Mouse (Mus musculus) left cerebral cortex, adult 8-10 months (tissue): ENCODE data around the gene Lkaaear1. TPM values are rescaled to one million over a fixed set of nuclear protein-coding genes. Genes with fewer than 3 reads are reported as not detected.

ENCODE experiments used
- DNase-seq, 2 experiments: peaks; one replicate each; pipeline ENCODE4 v3.0.0; 2022; ENCODE audit warnings: low spot score in 2 of 2
- total RNA-seq, 4 experiments: library from RNA; stranded (reverse); gene quantifications; 2 replicates each; pipeline ENCODE4 v1.2.4; 2022

Gene Lkaaear1
- total RNA-seq = not detected

- DNase-seq = no peak
Measured at GRCm38 (mm10) chr2:181698241-181698640, at the start of gene Lkaaear1. Gene Lkaaear1, minus strand, starts transcription at chr2:181698442.

GRCm38 (mm10) chr2:181730051-181730450, 31.8 kb upstream of the Lkaaear1 start:
- no peak for DNase-seq

- DNase-seq = no peak
Measured at GRCm38 (mm10) chr2:181727659-181728262, 29.5 kb upstream of the Lkaaear1 start.

GRCm38 (mm10) chr2:181722213-181722612, 24.0 kb upstream of the Lkaaear1 start:
- no peak for DNase-seq

GRCm38 (mm10) chr2:181721200-181721599, 23.0 kb upstream of the Lkaaear1 start:
- no peak for DNase-seq

- DNase-seq = no peak
Measured at GRCm38 (mm10) chr2:181720061-181720460, 21.8 kb upstream of the Lkaaear1 start.

GRCm38 (mm10) chr2:181716991-181717390, 18.7 kb upstream of the Lkaaear1 start:
- DNase-seq = no peak

GRCm38 (mm10) chr2:181715382-181715781, 17.1 kb upstream of the Lkaaear1 start:
- peak in 1 of 2 experiments; percentile 26 for DNase-seq

GRCm38 (mm10) chr2:181714903-181715326, 16.7 kb upstream of the Lkaaear1 start, which contains the start of gene Oprl1:
Gene Oprl1, plus strand, starts transcription at chr2:181715016.
- peak; percentile 49 to 64 for DNase-seq

GRCm38 (mm10) chr2:181713749-181714148, 15.5 kb upstream of the Lkaaear1 start:
- DNase-seq = peak in 1 of 2 experiments; percentile 83

GRCm38 (mm10) chr2:181706668-181707067, 8.4 kb upstream of the Lkaaear1 start:
- no peak for DNase-seq

- DNase-seq = no peak
Measured at GRCm38 (mm10) chr2:181696801-181697420, 1.3 kb downstream of the Lkaaear1 start.

GRCm38 (mm10) chr2:181695776-181696175, 2.5 kb downstream of the Lkaaear1 start:
- no peak for DNase-seq

- no peak for DNase-seq
Measured at GRCm38 (mm10) chr2:181694581-181694980, 3.7 kb downstream of the Lkaaear1 start.

GRCm38 (mm10) chr2:181693339-181694280, 4.6 kb downstream of the Lkaaear1 start, which contains the start of gene Rgs19:
Gene Rgs19, minus strand, starts transcription at chr2:181693977.
- peak; percentile 59 to 75 for DNase-seq

GRCm38 (mm10) chr2:181692304-181692703, 5.9 kb downstream of the Lkaaear1 start:
- no peak for DNase-seq

GRCm38 (mm10) chr2:181691571-181691970, 6.7 kb downstream of the Lkaaear1 start:
- no peak for DNase-seq

GRCm38 (mm10) chr2:181691083-181691482, 7.2 kb downstream of the Lkaaear1 start:
- no peak for DNase-seq

GRCm38 (mm10) chr2:181689466-181690160, 8.6 kb downstream of the Lkaaear1 start:
- no peak for DNase-seq

- no peak for DNase-seq
Measured at GRCm38 (mm10) chr2:181687586-181687985, 10.7 kb downstream of the Lkaaear1 start.

GRCm38 (mm10) chr2:181685686-181686085, 12.6 kb downstream of the Lkaaear1 start:
- DNase-seq = no peak
